Mouse (Mus musculus) brain, adult 2 months (tissue): ENCODE measurements around the gene Fbxl16.

Source experiments
- DNase-seq: peaks from one replicate; pipeline ENCODE4 v3.0.0; 2011; ENCODE audit warnings: low read depth, low spot score

Fbxl16 gene

DNA sequence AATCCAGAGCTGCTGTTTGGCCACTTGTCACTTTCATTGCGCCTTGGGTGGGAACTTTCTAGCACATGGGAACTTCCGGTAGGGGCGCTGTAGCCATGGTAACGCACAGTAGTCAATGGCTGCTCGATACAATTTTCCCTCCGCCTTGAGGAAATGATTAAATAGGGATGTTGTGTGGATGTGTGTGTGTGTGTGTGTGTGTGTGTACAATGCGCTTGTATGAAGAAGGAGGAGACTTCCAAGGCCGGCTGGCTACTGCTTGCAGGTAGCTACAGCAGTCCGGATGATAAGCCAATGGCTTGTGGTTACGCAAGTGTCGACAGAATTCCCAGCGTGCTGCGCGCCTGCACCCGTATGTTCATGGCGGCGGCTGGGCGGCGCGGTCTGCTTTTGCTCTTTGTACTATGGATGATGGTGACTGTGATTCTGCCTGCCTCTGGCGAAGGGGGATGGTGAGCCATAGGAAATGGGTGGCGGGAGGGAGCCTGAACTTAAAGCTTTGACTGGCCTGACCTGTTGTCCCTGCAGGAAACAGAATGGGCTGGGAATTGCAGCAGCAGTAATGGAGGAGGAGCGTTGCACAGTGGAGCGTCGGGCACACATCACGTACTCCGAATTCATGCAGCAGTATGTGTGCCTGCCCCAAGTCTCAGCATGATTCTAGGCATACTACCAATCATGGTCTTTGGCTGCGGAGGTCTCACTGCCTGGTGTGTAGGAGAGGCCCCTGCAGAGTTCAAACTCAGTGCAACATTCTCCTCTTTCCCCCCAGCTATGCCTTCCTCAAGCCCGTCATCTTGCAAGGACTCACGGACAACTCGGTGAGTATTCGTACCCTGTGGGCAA, 20.1 kb downstream of the Fbxl16 start, which contains the start of gene Jmjd8:
Jmjd8 (plus strand) TSS at position 156 of the 846 bp plus-strand sequence.
- peak; percentile 97 for DNase-seq

DNA sequence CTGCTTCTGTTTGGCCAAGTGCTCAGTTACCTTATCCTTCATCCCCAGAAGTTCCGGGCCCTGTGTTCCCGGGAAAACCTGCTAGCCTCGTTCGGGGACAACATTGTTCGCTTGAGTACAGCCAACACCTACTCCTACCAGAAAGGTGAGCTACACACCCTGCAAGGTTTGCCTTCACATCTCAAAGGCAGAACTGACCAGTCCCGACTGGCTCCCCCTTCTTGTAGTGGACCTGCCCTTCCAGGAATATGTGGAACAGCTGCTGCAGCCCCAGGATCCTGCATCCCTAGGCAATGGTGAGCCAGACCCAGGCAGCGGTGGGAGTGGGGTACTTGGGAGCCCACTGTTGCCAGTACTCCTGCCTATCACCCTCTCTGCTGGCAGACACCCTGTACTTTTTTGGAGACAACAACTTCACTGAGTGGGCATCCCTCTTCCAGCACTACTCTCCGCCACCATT, 20.7 kb downstream of the Fbxl16 start:
- DNase-seq: no peak

DNA sequence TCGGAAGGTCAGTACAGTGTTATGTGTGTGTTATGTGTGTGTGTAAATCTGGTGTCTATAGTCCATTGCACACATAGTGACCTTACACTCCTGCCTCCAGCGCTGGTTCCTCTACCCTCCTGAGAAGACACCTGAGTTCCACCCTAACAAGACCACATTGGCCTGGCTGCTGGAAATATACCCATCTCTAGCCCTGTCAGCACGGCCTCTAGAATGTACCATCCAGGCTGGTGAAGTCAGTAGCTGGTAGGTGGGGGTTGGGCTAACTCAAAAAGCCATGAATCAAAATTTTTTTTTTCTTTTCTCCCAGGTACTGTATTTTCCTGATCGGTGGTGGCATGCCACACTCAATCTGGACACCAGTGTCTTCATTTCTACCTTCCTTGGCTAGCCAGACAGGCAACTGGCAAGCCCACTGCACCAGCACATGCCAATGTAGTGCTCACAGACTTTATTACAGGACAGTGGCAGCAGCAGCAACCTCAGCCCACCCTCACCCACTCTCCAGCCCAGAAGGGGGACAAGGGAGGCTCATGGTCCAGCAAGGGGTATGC, 21.4 kb downstream of the Fbxl16 start:
- DNase-seq: no peak

DNA sequence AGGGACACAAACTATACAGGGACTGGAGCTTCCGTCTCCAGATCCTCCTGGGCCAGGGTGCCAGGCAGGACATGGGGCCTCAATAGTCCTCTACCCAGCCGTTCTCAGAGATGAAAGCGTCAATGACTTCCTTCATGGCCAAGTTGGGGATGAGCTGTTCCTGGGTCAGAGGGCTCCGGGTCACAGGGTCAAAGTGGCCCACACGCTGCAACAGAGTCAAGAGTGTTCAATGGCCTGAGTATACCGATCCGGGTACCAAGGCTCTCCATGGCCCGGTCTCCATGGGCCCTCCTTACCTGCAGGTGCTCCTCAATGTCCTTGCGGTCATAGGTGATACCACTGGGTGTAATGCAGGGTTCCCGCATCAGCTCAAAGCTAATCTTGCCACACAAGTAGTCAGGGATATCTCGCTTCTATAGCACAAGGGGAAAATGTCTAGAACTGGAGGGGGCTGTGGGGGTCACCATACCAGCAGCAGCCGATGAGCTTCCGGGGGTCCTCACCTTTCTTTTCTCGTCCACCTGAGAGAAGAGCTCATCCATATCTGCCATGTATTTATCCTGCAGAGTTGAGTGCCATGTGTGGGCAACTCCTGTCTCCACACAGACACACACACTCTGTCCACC, 22.0 kb downstream of the Fbxl16 start:
- no peak for DNase-seq

DNA sequence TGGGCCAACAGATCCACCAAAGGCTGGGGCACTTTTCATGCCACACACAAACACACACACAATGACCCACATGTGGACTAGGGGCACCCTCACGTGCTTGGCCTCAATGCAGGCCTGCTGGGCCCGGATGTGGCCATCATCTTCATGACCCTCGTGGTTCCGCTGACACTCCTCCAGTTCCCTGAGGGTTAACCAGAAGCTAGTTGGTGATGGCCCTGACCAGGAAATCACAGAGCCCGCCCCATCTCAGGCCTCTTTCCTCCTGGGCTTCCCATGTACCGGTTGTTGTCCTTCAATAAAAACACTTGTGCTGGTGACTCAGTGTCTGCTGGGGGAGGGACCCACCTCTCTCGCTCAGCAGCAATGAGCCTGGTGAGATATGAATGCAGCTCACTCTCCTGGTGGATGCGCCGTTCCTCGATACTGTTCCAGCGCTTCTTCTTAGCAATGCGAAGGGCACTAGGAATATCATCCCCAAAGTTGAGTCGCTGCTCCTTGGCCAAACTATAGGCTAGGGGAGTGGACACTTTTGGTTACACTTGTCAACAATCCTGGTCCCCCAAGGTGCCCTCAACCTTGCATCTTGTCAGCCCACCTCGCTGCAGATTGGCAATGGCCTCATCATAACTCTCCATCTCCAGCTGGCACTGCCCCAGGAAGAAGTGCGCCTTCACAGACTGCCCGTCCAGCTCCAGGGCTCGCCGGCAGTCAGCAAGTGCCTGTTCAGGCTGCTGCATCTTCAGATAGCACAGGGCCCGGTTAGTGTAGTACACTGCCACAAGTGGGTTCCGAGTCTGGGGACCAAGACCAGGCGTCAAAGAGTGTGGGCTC, 22.8 kb downstream of the Fbxl16 start:
- DNase-seq: no peak

DNA sequence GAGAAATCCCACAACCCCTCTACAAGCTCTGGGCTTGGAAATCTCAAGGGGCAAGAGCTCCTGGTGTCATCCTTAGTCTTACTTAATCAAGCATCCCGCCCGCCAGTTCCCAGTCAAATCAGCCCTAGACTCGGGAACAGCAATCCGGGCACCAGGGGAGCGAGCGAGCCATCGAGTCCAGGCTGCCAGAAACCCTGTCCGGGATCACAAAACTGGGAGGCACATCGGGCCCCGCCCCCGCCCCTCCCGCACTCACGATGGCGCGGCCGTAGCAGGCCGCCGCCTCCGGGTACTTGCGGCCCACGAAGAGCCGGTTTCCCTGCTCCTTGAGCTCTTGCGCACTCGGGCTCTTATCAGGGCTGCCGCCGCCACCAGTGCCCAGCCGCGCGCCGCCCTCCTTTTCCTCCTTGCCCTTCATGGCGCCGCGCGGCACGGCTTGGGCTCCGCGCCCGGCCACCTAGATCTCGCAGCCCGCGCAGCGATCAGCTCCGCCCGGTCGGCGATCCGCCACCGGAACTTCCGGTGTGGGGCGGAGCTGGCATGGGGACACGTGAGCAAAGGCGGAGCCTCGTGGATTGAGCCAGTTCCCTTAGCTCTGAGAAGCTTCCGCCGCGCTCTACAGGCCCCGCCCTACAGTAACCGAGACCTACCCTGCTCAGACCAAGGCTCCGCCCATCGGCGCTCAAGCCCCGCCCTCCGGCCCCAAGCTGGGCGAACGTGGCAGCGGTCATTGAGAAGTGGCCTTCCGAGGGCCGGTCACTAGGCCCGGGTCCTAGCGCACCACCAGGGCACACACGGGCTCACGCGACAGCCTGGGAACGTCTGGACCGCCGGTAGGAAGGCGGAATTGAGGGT, 23.8 kb downstream of the Fbxl16 start:
- DNase-seq: peak; percentile 100

DNA sequence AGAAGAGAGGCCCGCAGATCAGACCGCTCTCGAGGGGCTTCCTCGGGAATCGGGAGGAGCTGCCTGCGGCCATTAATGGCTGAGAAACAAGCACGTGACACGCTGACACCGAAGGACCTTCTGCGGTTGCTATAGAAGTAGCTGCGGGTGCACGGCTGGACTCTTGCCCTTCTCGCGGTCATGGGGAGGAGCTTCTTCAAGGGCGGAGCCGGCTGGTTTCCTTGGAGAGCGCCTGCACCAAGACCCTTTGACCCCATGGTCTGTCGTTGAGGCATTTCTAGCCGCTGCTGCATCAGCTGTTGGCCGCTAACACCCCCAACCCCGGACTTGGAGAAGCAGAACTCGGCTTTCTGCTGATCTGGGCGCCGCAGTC, 24.4 kb downstream of the Fbxl16 start, which contains the start of gene Stub1:
Stub1 (minus strand) TSS at position 114 of the 373 bp plus-strand sequence.
- DNase-seq: peak; percentile 96

DNA sequence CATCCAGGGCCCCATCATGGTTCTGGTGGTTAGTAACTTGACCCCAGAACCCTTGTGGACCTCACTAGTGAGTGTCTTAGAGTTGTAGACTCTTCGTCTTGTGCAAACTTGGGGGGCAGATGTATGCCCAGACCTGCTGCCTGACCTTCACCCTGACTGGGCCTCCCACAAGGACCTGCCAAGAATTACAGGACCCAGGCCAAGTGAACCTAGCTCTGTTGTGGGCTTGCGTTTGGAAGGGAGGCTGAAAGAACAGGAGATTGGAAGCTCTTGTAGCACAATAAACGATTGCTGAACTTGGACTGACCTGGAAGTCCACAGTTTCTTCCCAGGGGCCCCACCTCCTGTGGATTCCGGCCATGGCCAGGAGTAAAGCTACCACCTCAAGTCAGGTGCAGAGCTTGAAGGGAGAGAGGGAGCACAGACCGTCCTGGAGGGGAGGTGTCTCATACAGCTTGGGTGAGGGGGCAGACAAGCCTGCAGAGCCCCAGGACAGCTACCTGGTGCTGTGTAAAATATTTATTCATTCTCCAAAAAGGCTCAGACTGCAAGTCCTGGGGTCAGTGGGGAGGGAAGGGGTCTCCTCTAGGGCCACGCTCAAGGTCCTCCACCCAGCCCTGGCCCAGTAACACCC, 25.2 kb downstream of the Fbxl16 start:
- DNase-seq: no peak

DNA sequence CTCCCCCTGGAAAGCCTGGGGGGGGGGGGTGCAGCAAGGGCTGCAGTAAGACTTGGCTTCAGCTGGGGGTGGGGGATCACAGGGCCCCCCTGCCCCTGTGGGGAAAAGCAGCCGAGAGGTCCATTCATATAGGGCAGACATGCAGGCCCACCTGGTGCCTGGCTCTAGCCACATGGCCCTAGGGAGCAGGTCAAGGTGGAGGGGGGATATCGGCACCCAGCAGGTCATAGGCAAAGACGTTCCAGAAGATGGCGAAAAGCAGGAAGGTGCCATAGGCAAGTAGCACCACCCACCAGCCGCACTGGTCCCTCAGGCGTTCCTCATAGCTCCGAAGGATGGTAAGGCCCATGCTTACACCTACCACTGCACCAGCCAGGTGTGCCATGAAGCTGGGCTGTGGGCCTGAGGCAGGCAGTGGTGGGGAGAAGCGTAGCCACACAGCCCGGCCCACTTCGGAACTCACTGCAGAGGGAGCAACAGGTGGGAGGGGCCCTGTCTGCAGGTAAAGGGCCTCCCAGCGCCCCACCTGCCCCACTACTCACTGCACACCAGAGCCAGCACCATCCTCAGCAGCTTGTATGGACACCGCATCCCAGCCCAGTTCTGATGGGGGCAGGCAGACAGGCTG, 25.8 kb downstream of the Fbxl16 start:
- DNase-seq: no peak

DNA sequence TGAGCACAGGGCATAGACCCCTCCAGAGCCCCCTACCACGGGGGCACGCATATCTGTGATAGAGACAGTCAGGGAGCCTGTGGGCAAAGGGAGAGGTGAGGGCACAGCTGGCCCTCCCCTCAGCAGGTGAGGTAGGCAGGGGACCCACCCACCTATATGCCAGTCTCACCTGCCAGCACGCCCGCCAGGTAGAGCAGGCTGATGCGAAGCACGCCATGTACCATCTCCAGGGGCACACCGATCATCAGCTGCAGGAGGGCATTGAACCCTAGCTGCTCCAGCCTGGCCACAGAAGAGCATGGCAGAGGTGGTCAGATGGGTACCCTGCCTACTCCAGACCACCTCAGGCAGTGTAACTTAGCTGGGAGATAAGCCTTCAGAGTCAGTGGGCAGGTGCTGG, 26.4 kb downstream of the Fbxl16 start:
- DNase-seq: no peak

DNA sequence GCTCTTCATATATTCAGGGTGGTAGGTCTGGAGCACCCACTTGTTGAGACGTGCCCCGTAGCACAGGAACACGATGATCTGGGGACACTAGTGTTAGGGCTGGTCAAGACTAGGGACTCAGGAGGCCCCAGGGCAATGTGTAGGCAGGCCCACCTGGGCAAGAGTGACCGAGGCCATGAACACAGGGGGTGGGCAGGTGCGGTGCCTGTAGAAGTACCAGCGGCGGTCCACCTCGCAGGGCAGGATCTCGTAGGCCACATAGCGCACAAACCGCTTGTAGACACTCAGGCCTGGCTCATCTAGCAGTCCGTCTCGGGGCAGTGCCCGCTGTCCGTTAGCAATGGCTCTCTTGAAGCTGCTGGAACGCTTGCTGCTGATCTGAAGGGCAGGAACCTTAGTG, 26.9 kb downstream of the Fbxl16 start:
- no peak for DNase-seq

DNA sequence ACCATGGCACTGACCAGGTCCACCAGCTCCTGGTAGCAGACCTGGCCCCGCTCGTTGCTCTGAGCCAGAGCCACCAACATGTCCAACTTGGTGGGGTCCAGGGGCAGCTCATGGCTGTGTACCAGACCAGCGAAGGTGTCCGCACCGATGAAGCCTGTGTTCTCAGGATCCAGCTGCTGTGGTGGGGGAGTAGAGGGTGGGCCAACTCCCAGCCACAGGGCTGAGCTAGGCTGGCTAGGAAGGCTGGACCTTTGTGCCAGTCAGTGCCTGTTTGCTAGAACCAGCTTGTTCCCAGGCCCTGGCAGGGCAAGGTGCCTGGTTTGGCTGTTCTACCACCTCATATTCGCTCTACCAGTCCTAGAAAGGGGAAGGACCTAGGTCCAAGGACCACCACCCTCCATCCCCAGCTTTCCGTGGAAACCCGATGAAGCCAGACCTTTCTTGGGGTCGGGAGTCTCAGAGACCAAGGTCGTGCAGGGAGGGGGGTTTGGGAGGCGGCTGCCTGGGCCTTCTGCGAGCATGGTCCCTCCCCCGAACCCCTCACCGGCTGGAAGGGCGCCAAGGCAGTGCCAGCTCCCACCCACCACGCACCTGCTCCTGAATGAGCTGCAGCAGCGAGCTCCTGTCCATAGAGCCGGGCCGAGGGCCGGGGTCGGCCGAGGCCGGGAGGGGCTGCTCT, 27.7 kb downstream of the Fbxl16 start:
- peak; percentile 42 for DNase-seq

DNA sequence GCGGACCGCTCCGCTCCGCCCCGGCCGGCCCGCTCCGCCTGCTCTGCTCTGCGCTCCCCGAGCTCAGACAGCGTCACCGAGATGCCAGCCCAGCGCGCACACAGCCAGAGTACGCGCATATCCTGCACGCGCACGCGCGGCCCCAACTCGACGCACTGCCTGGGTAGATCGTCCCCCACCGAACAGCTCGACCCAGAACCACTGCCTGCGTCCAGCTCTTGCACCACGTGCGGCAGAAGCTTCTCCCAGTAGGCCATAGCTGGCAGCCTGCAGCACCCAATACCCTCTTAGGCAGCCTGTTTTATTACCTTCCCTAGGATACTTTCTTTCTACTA, 28.2 kb downstream of the Fbxl16 start, which contains the start of gene Rhbdl1:
Rhbdl1 (minus strand) TSS at position 220 of the 335 bp plus-strand sequence.
- peak; percentile 96 for DNase-seq

DNA sequence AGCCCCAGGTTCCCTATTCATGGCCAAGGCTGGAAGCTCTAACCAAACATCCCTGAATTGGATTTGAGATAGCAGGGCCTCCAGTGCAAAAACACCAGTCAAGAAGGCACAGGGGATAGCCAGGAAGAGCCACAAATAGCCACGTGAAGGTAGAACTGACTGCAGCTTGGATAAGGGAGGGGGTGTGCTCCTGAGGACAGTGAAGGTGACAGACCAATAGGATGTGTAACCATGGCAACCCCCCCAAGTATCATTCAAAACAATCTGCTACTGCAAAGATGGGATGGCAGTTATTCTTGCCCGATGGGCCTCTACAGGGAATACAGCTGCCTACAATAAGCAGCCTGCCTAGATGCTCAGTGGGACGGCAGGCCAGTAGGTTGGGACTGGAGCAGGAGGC, 28.6 kb downstream of the Fbxl16 start:
- peak; percentile 67 for DNase-seq

DNA sequence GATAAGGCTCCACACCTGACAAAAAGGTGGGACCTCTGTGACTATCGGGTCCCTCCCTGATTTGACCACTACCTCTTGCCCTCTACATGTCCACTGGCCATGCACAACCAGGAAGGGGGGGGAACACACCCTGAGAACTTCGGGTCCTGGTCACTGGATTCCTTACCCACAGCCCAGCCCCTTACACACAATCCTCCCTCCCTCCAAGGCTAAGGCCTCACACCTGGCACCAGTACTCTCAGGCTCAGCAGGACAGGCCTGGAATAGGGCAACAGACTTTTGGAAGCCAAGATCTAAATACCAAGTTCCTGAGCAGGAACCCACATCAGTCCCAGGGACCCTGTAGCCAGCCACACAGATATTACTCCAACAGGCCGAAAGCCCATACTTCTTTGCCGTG, 30.0 kb downstream of the Fbxl16 start:
- DNase-seq: no peak

DNA sequence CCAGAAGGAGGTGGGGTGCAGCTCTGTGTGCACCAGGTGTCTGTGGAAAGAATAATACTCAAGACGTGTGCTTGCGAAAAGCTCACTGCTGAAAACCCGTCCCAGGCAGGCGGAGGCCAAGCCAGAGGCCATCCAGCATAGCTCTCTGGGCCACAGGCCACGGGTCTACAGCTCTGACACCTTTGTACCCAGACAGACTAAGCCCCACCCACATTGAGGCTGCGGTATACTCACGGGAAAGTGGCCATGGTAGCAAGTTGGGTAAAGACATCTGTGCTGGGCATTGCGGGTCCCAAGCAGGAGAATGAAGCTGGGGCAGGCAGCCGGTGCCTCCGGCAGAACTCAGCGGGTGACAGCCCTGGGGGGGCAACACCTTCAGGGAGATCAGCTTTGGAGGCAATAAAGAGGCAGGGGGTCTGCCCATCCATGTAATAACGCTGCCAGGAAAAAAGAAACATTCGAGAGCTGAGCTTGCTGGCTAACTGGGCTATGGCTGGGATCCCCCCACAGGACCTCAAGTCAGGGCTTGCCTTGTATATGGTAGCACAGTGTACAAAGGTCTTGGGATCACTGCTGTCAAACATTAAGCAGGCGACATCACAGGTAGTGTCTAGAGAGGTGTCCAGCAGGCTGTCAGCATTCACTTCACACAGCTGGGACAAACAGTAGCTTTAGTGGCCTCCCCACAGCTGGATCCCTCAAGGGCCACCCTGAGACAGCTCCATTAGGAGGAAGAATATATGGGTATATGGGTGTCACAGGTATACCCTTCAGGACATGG, 30.8 kb downstream of the Fbxl16 start:
- DNase-seq: no peak

DNA sequence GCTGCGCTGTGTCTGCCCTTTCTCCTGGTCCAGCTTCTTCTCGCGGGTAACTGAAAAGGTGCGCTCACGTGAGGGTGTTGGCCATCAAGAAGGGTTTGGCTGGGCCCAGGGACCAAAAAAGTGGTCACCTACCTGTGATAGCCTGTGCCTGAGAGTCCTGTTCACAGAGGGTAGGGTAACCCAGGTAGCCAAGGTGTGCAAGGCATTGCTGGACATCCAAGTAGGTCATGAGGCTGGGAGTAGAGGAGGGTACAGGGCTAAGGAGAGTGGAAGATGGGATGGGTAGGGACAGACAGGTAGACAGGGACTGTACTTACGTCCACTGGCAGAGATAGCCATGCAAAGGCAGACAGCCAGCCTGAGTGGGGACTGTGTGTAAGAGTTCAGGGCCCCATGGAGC, 31.6 kb downstream of the Fbxl16 start:
- no peak for DNase-seq

DNA sequence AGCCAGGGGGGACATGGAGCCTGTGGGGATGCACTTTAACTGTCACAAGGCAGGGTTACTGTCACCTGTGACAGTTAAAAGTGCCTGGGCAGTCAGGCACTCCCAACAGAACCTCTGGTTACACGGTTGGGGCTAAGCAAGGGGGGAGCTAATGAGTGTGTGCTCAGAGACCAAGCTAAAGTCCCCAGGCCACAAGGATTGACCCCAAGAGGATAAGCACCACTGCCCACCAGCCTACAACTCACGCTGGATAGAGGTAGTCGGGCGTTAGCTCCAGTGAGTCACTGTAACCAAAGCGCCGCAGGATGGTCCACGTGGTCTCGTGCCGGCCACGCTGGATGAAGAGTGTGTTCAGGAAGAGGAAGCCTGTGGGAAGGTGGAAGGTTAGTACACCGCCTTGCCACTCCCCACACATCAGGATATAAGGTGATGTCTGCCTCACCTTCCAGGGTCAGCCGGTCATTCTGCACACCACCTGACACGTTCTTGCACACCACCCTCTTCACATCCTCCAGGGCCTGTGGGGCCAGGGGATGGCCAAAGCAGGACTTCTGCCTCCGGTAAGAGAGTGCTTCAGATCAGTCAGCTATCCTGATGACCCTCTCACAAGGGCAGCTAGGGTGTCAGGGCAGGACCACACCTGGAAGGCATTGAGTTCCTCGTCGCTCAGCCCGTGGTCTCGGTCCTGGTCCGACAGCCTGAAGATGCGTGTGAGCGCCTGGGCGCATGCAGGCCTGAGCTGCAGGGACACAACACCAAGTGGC, 32.4 kb downstream of the Fbxl16 start, which contains the start of gene Gm20683:
Gm20683 (minus strand) TSS at position 647 of the 764 bp plus-strand sequence.
- DNase-seq: no peak
